Mouse (Mus musculus) common myeloid progenitor, adult 5-6 weeks (primary cell): ENCODE data around the gene Sh3glb1. TPM values are rescaled to one million over a fixed set of nuclear protein-coding genes. Genes with fewer than 3 reads are reported as not detected.

Experiments
- total RNA-seq: library from RNA; stranded (forward); fragments of 200-1000, 187-1606 nt; gene quantifications from 2 replicates; pipeline ENCODE4 v1.2.3, GENCODE M21; 2017

Sh3glb1 gene
- total RNA-seq, 1 experiment from 2014 or later = 51.9 TPM

Other genes with a start within 250 kb of the Sh3glb1 start
- gene Hs2st1, start 150.2 kb downstream of the Sh3glb1 start, total RNA-seq = 16.2 and 17.8 TPM in 2 replicates
- 591 and 595 TPM in 2 replicates for gene Selenof, start 150.0 kb downstream of the Sh3glb1 start, total RNA-seq
- gene Clca3a1, start 40.6 kb upstream of the Sh3glb1 start, total RNA-seq = 8.3 and 8.6 TPM in 2 replicates
- gene Clca3a2, start 99.2 kb upstream of the Sh3glb1 start, total RNA-seq = not detected in 2 replicates
- not detected in 2 replicates for gene Clca3b, start 129.0 kb upstream of the Sh3glb1 start, total RNA-seq
- not detected in 2 replicates for gene Clca4b, start 212.2 kb upstream of the Sh3glb1 start, total RNA-seq